Mouse (Mus musculus) inflammation-experienced regulatory T-cells, adult 16 weeks (primary cell): ENCODE data around the gene Sfxn2. TPM values are rescaled to one million over a fixed set of nuclear protein-coding genes. Genes with fewer than 3 reads are reported as not detected.

Source experiments
- polyA plus RNA-seq: library from polyadenylated mRNA; unstranded; fragments of 100-300 nt; shearing (Covaris generic); gene quantifications from one replicate; pipeline ENCODE4 v1.2.1, GENCODE M21; 2017

The Sfxn2 gene
- polyA plus RNA-seq = 16.3 TPM

DNA sequence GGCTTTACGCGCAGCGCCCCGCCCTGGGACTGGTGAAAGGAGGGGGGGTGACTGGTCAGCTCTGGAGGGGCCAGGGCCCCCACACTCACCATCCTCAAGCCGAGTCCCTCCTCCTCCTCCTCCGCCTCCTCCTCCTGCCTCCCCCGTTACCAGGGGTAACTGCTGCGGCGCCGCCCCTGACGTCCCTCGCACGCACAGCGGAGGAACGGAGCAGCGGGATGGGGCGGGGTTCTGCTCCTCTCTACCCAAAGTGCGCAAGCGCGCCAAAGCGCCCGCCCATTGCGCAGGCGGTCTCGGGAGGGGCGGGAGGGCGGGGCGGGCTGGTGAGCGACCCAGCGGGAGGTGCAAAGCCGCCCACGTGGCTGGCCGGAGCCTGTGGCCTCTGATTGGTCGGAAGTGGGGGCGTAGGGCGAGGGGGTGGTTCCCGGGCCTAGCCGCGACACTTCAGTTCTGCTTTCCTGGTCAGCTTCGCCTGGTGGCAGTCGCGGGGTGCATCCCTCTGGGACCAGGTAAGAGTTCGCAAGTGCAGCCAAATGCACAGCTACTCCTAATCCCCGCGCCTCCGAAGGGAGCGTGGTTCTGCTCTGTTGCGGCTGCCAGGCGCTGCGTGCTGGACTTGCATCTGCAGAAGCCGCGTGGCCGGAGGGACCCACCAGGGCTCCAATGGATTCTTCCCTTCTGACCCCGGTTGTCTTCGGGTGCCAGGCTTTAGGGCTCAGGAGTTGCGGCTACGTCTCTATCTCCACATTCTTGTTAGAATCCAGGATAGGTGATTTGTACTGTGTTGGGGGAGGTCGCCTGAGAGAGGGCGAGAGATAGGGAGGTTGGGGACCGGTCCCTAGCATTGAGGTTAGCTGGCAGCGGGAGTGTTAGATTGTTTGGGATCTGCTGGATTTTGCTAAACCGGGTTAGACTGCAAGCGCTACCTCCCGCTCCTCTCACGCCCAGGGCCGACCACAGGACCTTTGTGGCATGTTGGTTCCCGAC is at the start of gene Sfxn2, which contains the start of gene Arl3:
TSS of gene Sfxn2 (plus strand) at position 415 of the 987 bp plus-strand sequence.
TSS of gene Arl3 (minus strand) at position 248 of the 987 bp plus-strand sequence.

DNA sequence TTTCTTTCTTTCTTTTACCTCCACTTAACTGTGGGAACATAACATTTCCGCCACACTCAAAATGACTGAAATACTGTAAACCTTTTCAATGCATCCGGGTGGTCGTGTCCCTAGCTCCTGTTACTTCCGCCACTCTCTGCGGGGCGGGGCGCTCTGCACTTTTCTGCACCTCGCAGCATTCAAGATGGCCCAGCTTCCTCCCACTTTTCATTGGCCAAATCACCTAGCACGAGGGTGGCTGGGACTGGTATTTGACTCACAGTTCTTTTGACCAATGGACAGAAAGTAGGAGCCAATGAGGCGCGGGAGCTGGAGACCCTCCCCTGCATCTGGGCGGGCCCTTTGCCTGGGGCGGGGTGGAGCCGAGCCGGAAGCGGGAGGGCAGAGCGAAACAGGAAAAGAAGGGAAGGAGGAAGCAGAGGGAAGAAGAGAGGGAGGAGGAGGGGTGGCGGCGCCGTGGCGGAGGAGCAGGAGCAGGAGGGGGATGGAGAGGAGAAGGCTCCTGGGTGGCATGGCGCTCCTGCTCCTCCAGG is 25.6 kb downstream of the Sfxn2 start, which contains the start of gene Wbp1l:
TSS of gene Wbp1l (plus strand) at position 365 of the 533 bp plus-strand sequence.

Other genes with a start within 250 kb of the Sfxn2 start
- 6.8 TPM for gene Psd, start 246.2 kb upstream of the Sfxn2 start, polyA plus RNA-seq
- gene Fbxl15, start 245.2 kb upstream of the Sfxn2 start, polyA plus RNA-seq = 7.8 TPM
- 58.1 TPM for gene Cuedc2, start 234.7 kb upstream of the Sfxn2 start, polyA plus RNA-seq
- gene Mfsd13a, start 232.2 kb upstream of the Sfxn2 start, polyA plus RNA-seq = 11.3 TPM
- 0.21 TPM for gene 2310034G01Rik, start 223.1 kb upstream of the Sfxn2 start, polyA plus RNA-seq
- gene Actr1a, start 177.6 kb upstream of the Sfxn2 start, polyA plus RNA-seq = 108 TPM
- gene Sufu, start 176.5 kb upstream of the Sfxn2 start, polyA plus RNA-seq = 45.4 TPM
- 37.0 TPM for gene Trim8, start 71.7 kb upstream of the Sfxn2 start, polyA plus RNA-seq
- gene Arl3, start 167 bp upstream of the Sfxn2 start, polyA plus RNA-seq = 27.7 TPM
- 78.1 TPM for gene Wbp1l, start 25.7 kb downstream of the Sfxn2 start, polyA plus RNA-seq
- gene Cyp17a1, start 99.8 kb downstream of the Sfxn2 start, polyA plus RNA-seq = not detected
- 5.1 TPM for gene Borcs7, start 116.5 kb downstream of the Sfxn2 start, polyA plus RNA-seq
- 13.8 TPM for gene As3mt, start 134.1 kb downstream of the Sfxn2 start, polyA plus RNA-seq
- 1.9 TPM for gene Cnnm2, start 188.2 kb downstream of the Sfxn2 start, polyA plus RNA-seq